Mouse (Mus musculus) liver, postnatal 0 days (tissue): ENCODE measurements around the gene Rps27rt. TPM values are rescaled to one million over a fixed set of nuclear protein-coding genes. Genes with fewer than 3 reads are reported as not detected.

Experiments used
- ATAC-seq: fragments of 200-750 bp; cut with Nextera tagmentation; 2 replicates; pipeline ENCODE4 v1.8.0; 2017; ENCODE audit warnings: mild to moderate bottlenecking, moderate library complexity
- DNase-seq: peaks from one replicate; pipeline ENCODE4 v3.0.0-alpha.2; 2016
- H3K27ac ChIP-seq: fragments of 300-500 bp; sonication (generic); 2 replicates; pipeline ENCODE4 v1.5.1; 2014; ENCODE audit warnings: antibody characterized with exemption, moderate library complexity, mild to moderate bottlenecking, low read depth
- H3K27me3 ChIP-seq: fragments of 300-500 bp; sonication (generic); 2 replicates; pipeline ENCODE4 v1.6.1; 2014; ENCODE audit warnings: low read length, control low read depth, mixed read lengths; ENCODE audit not compliant: insufficient read depth
- H3K36me3 ChIP-seq: fragments of 300-500 bp; sonication (generic); replicated peaks from 2 replicates; pipeline ENCODE4 v1.6.1; 2014; ENCODE audit warnings: mild to moderate bottlenecking, control low read depth, low read length, moderate library complexity, mixed read lengths; ENCODE audit not compliant: insufficient read depth
- H3K4me1 ChIP-seq: fragments of 300-500 bp; sonication (generic); 2 replicates; pipeline ENCODE4 v1.6.1; 2014; ENCODE audit warnings: antibody characterized with exemption, mild to moderate bottlenecking, control low read depth; ENCODE audit not compliant: insufficient read depth
- H3K4me2 ChIP-seq: fragments of 300-500 bp; sonication (generic); 2 replicates; pipeline ENCODE4 v1.6.1; 2014; ENCODE audit warnings: low read depth, mild to moderate bottlenecking, low read length, moderate library complexity, mixed read lengths
- H3K4me3 ChIP-seq: fragments of 300-500 bp; sonication (generic); 2 replicates; pipeline ENCODE4 v1.5.1; 2014; ENCODE audit warnings: low read depth, low read length
- H3K9ac ChIP-seq: fragments of 300-500 bp; sonication (generic); replicated peaks from 2 replicates; pipeline ENCODE4 v1.6.1; 2014; ENCODE audit warnings: mild to moderate bottlenecking, moderate library complexity
- H3K9me3 ChIP-seq: fragments of 300-500 bp; sonication (generic); 2 replicates; pipeline ENCODE4 v1.6.1; 2016; ENCODE audit warnings: mild to moderate bottlenecking, control low read depth, low read length, mixed read lengths
- CTCF ChIP-seq: sonication (generic); IDR thresholded peaks from 2 replicates; pipeline ENCODE4 v1.5.1; 2016; ENCODE audit warnings: antibody characterized with exemption, low read depth
- EP300 ChIP-seq: IDR thresholded peaks from 2 replicates; pipeline ENCODE4 v1.6.1; 2016; ENCODE audit warnings: antibody characterized with exemption, low read depth, mild to moderate bottlenecking
- WGBS: fragments of 180-500 bp; shearing (Covaris S2); extraction: QIAGEN DNeasy Blood & Tissue Kit; methylation state at CpG from one replicate; pipeline ENCODE4 v1.1.7; 2014; ENCODE audit not compliant: insufficient replicate concordance; 5-methylcytosine and 5-hydroxymethylcytosine counted together
- polyA plus RNA-seq: library from polyadenylated mRNA; unstranded; fragments of >200 nt; fragmentation: Nextera tagmentation; extraction: Ambion mirVana; gene quantifications from 2 replicates; pipeline ENCODE4 v1.2.1, GENCODE M21; 2015

The Rps27rt gene
- polyA plus RNA-seq, 1 experiment from 2014 or later = 300 TPM

- H3K27me3 ChIP-seq = no peaks in the 10 kb centered on the region
- ATAC-seq (no peak), DNase-seq (no peak)
- no peak overlapping the region for H3K9ac ChIP-seq
- no peak overlapping the region for H3K27ac ChIP-seq
- no peak overlapping the region for H3K4me3 ChIP-seq
- WGBS = 73% methylated on average over 2 of the region's 2 CpGs
- TF ChIP-seq EP300 = no peak
- no peak for TF ChIP-seq CTCF
- no peak overlapping the region for H3K4me2 ChIP-seq
- H3K9me3 ChIP-seq = no peaks in the 10 kb centered on the region
- no peaks in the 10 kb centered on the region for H3K36me3 ChIP-seq
- H3K4me1 ChIP-seq = no peaks in the 10 kb centered on the region
Measured at GRCm38 (mm10) chr9:115021419-115021818, 38.9 kb upstream of the Rps27rt start.

GRCm38 (mm10) chr9:115020141-115020540 is 37.6 kb upstream of the Rps27rt start:
- H3K27me3 ChIP-seq = no peaks in the 10 kb centered on the region
- H3K27ac ChIP-seq = no peak overlapping the region
- H3K4me3 ChIP-seq = no peak overlapping the region
- H3K9ac ChIP-seq = no peak overlapping the region
- DNase-seq = no peak
- H3K4me1 ChIP-seq = no peaks in the 10 kb centered on the region
- no peak overlapping the region for H3K4me2 ChIP-seq
- H3K36me3 ChIP-seq = no peaks in the 10 kb centered on the region
- TF ChIP-seq CTCF (no peak), EP300 (no peak)
- ATAC-seq = no peak
- peaks cover 2% of the 10 kb centered on the region; the same call in 1 of the 2 replicates for H3K9me3 ChIP-seq
- 79% methylated on average over 7 of the region's 7 CpGs for WGBS

GRCm38 (mm10) chr9:115012367-115012766 is 29.8 kb upstream of the Rps27rt start:
- Histone ChIP-seq H3K9ac (no peak overlapping the region), H3K4me2 (no peak overlapping the region), H3K27ac (no peak overlapping the region), H3K9me3 (peaks cover 2% of the 10 kb centered on the region; the same call in 1 of the 2 replicates), H3K4me3 (no peak overlapping the region), H3K36me3 (no peaks in the 10 kb centered on the region), H3K4me1 (no peaks in the 10 kb centered on the region), H3K27me3 (no peaks in the 10 kb centered on the region)
- TF ChIP-seq CTCF = no peak
- no peak for TF ChIP-seq EP300
- WGBS = 42% methylated on average over 12 of the region's 12 CpGs
- no peak for DNase-seq
- ATAC-seq = no peak

GRCm38 (mm10) chr9:115008194-115008593 is 25.7 kb upstream of the Rps27rt start:
- H3K4me3 ChIP-seq = no peak overlapping the region
- no peak overlapping the region for H3K9ac ChIP-seq
- 80% methylated on average over 7 of the region's 7 CpGs for WGBS
- H3K9me3 ChIP-seq = no peaks in the 10 kb centered on the region
- no peaks in the 10 kb centered on the region for H3K4me1 ChIP-seq
- ATAC-seq (no peak), DNase-seq (no peak)
- H3K4me2 ChIP-seq = no peak overlapping the region
- H3K36me3 ChIP-seq = no peaks in the 10 kb centered on the region
- H3K27ac ChIP-seq = no peak overlapping the region
- H3K27me3 ChIP-seq = no peaks in the 10 kb centered on the region
- TF ChIP-seq EP300 (no peak), CTCF (no peak)

- Histone ChIP-seq H3K4me3 (no peak overlapping the region), H3K9ac (no peak overlapping the region), H3K27me3 (no peaks in the 10 kb centered on the region), H3K27ac (no peak overlapping the region), H3K4me1 (no peaks in the 10 kb centered on the region), H3K4me2 (no peak overlapping the region), H3K36me3 (no peaks in the 10 kb centered on the region), H3K9me3 (no peaks in the 10 kb centered on the region)
- TF ChIP-seq EP300 = no peak
- no peak for TF ChIP-seq CTCF
- WGBS = 77% methylated on average over 6 of the region's 6 CpGs
- no peak for DNase-seq
- no peak for ATAC-seq
Measured at GRCm38 (mm10) chr9:115007776-115008175, 25.2 kb upstream of the Rps27rt start.

GRCm38 (mm10) chr9:115005446-115005845 is 22.9 kb upstream of the Rps27rt start:
- DNase-seq (no peak), ATAC-seq (no peak)
- no peak overlapping the region for H3K9ac ChIP-seq
- no peak overlapping the region for H3K27ac ChIP-seq
- no peaks in the 10 kb centered on the region for H3K4me1 ChIP-seq
- H3K36me3 ChIP-seq = no peaks in the 10 kb centered on the region
- 75% methylated on average over 10 of the region's 10 CpGs for WGBS
- 0 out of 2 replicates have a peak, but pooled peaks cover 1% of the 10 kb centered on the region for H3K9me3 ChIP-seq
- H3K4me2 ChIP-seq = no peak overlapping the region
- H3K27me3 ChIP-seq = no peaks in the 10 kb centered on the region
- no peak overlapping the region for H3K4me3 ChIP-seq
- TF ChIP-seq EP300 = no peak
- no peak for TF ChIP-seq CTCF

- H3K27me3 ChIP-seq = no peaks in the 10 kb centered on the region
- TF ChIP-seq EP300 (no peak), CTCF (no peak)
- H3K9ac ChIP-seq = no peak overlapping the region
- no peak overlapping the region for H3K4me3 ChIP-seq
- 70% methylated on average over 5 of the region's 5 CpGs for WGBS
- DNase-seq (no peak), ATAC-seq (no peak)
- H3K27ac ChIP-seq = no peak overlapping the region
- H3K9me3 ChIP-seq = 0 out of 2 replicates have a peak, but pooled peaks cover 2% of the 10 kb centered on the region
- H3K4me2 ChIP-seq = no peak overlapping the region
- H3K36me3 ChIP-seq = no peaks in the 10 kb centered on the region
- no peaks in the 10 kb centered on the region for H3K4me1 ChIP-seq
Measured at GRCm38 (mm10) chr9:114999771-115000146, 17.2 kb upstream of the Rps27rt start.
